Mouse (Mus musculus): ENCODE results near the gene Rnf216. TPM values are rescaled to one million over a fixed set of nuclear protein-coding genes. Genes with fewer than 3 reads are reported as not detected.

Gene Rnf216
- polyA plus RNA-seq, 1 experiment from 2014 or later: 25.1 TPM

DNA sequence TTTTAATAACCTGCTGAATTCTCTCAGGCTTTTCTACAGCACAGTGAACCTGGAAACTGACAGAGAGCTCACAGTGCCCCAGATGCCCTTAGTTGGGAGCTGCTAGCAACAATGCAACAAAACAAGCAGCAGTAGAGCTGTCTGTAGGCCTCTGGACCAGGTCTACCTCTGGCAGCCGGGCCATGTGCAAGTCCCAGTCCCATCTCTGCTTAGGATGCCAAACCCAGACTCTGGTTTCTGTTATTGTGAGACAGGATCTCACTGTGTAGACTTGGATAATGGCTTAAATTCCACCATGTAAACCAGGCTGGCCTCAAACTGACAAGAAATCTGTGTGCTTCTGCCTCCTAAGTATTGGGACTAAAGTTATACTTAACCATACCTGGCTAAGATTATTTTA is 11.2 kb downstream of the Rnf216 start:
- Histone ChIP-seq H3K4me2 (no peak overlapping the region), H3K4me1 (peaks cover 23% of the 10 kb centered on the region; the same call in 1 of the 2 replicates), H3K27ac (replicated peaks) (no peak overlapping the region), H3K36me3 (peaks cover 3% of the 10 kb centered on the region; the same call in 1 of the 2 replicates), H3K9me3 (no peaks in the 10 kb centered on the region), H3K4me3 (no peak overlapping the region), H3K27me3 (replicated peaks) (no peaks in the 10 kb centered on the region), H3K9ac (no peak overlapping the region)
- no peak for ATAC-seq (ENCODE audit: extremely low read depth, insufficient number of reproducible peaks, low FRiP score, low TSS enrichment)
- WGBS: 69% methylated on average over 1 of the region's 1 CpGs

- H3K27ac ChIP-seq (replicated peaks): no peak overlapping the region
- no peak overlapping the region for H3K9ac ChIP-seq
- H3K27me3 ChIP-seq (replicated peaks): no peaks in the 10 kb centered on the region
- no peaks in the 10 kb centered on the region for H3K9me3 ChIP-seq
- no peak for ATAC-seq (ENCODE audit: extremely low read depth, insufficient number of reproducible peaks, low FRiP score, low TSS enrichment)
- peaks cover 9% of the 10 kb centered on the region for H3K4me1 ChIP-seq
- H3K4me3 ChIP-seq: no peak overlapping the region
- H3K36me3 ChIP-seq: peaks cover 56% of the 10 kb centered on the region
- WGBS: 85% methylated on average over 7 of the region's 7 CpGs
- no peak overlapping the region for H3K4me2 ChIP-seq
Measured at GRCm38 (mm10) chr5:143095256-143095655, 17.5 kb downstream of the Rnf216 start.

GRCm38 (mm10) chr5:143092891-143093290 is 19.9 kb downstream of the Rnf216 start:
- no peaks in the 10 kb centered on the region for H3K9me3 ChIP-seq
- H3K4me1 ChIP-seq: peaks cover 6% of the 10 kb centered on the region
- H3K27ac ChIP-seq (replicated peaks): no peak overlapping the region
- H3K27me3 ChIP-seq (replicated peaks): no peaks in the 10 kb centered on the region
- no peak overlapping the region for H3K4me3 ChIP-seq
- peaks cover 78% of the 10 kb centered on the region for H3K36me3 ChIP-seq
- 50% methylated on average over 3 of the region's 3 CpGs for WGBS
- ATAC-seq (ENCODE audit: extremely low read depth, insufficient number of reproducible peaks, low FRiP score, low TSS enrichment): no peak
- H3K9ac ChIP-seq: no peak overlapping the region
- H3K4me2 ChIP-seq: no peak overlapping the region

GRCm38 (mm10) chr5:143084898-143085297 is 27.9 kb downstream of the Rnf216 start:
- H3K27me3 ChIP-seq (replicated peaks): no peaks in the 10 kb centered on the region
- H3K4me3 ChIP-seq: no peak overlapping the region
- peaks cover 95% of the 10 kb centered on the region for H3K36me3 ChIP-seq
- H3K4me2 ChIP-seq: no peak overlapping the region
- WGBS: 72% methylated on average over 4 of the region's 4 CpGs
- H3K9me3 ChIP-seq: no peaks in the 10 kb centered on the region
- no peak for ATAC-seq (ENCODE audit: extremely low read depth, insufficient number of reproducible peaks, low FRiP score, low TSS enrichment)
- H3K4me1 ChIP-seq: peaks cover 6% of the 10 kb centered on the region; the same call in 1 of the 2 replicates
- no peak overlapping the region for H3K9ac ChIP-seq
- H3K27ac ChIP-seq (replicated peaks): no peak overlapping the region

DNA sequence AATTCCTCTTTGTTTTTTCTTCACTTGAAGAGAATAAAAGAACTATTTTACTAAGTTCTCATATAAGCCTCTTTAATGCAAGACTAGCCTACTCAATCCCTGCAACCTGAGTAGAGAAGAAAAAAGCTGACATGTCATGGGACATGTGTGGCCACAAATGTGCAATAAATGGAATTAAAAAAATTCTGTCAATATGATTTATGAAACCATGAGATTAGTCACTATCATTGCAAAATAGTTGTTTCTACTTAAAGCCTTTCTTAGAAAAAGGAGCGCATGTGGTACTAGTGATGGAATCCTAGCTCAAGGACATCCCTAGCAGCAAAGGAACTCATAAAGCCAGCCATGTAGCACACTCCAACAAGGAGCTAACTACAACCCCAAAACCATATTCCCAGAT is 33.0 kb downstream of the Rnf216 start:
- WGBS: 97% methylated on average over 1 of the region's 1 CpGs
- Histone ChIP-seq H3K4me2 (no peak overlapping the region), H3K27ac (replicated peaks) (no peak overlapping the region), H3K27me3 (replicated peaks) (no peaks in the 10 kb centered on the region), H3K9me3 (no peaks in the 10 kb centered on the region), H3K4me3 (no peak overlapping the region), H3K36me3 (peaks cover 96% of the 10 kb centered on the region), H3K9ac (no peak overlapping the region), H3K4me1 (peaks cover 5% of the 10 kb centered on the region; the same call in 1 of the 2 replicates)
- ATAC-seq (ENCODE audit: extremely low read depth, insufficient number of reproducible peaks, low FRiP score, low TSS enrichment): no peak

- H3K36me3 ChIP-seq: peaks cover 98% of the 10 kb centered on the region
- H3K4me3 ChIP-seq: no peak overlapping the region
- H3K4me2 ChIP-seq: no peak overlapping the region
- 65% methylated on average over 3 of the region's 3 CpGs for WGBS
- no peak overlapping the region for H3K27ac ChIP-seq (replicated peaks)
- no peak overlapping the region for H3K9ac ChIP-seq
- no peaks in the 10 kb centered on the region for H3K4me1 ChIP-seq
- H3K27me3 ChIP-seq (replicated peaks): no peaks in the 10 kb centered on the region
- H3K9me3 ChIP-seq: no peaks in the 10 kb centered on the region
- ATAC-seq (ENCODE audit: extremely low read depth, insufficient number of reproducible peaks, low FRiP score, low TSS enrichment): no peak
Measured at GRCm38 (mm10) chr5:143076603-143077143, 36.1 kb downstream of the Rnf216 start.

DNA sequence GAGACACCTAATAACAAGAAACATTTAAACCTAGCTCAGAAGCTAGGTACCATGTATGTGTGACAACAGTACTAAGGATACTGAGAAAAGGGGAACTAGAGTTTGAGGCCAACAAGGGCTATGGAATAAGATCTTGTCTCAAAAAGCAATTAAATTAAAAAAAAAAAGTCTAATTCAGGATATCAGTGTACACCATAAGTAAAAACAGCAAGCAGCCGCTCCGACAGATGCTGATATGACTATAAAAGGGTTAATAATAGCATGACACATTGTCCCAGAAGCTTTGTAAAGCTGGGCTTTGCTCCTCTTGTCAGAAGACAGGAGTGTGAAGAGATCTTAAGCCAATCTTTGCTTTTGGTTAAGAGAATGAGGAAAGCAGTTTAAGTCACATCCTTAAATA is 36.8 kb downstream of the Rnf216 start:
- no peak overlapping the region for H3K9ac ChIP-seq
- H3K4me2 ChIP-seq: no peak overlapping the region
- H3K27ac ChIP-seq (replicated peaks): no peak overlapping the region
- H3K4me1 ChIP-seq: no peaks in the 10 kb centered on the region
- WGBS: 87% methylated on average over 2 of the region's 2 CpGs
- no peaks in the 10 kb centered on the region for H3K27me3 ChIP-seq (replicated peaks)
- H3K36me3 ChIP-seq: peaks cover 91% of the 10 kb centered on the region
- no peak overlapping the region for H3K4me3 ChIP-seq
- ATAC-seq (ENCODE audit: extremely low read depth, insufficient number of reproducible peaks, low FRiP score, low TSS enrichment): no peak
- H3K9me3 ChIP-seq: no peaks in the 10 kb centered on the region

GRCm38 (mm10) chr5:143069048-143069447 is 43.7 kb downstream of the Rnf216 start:
- H3K27me3 ChIP-seq (replicated peaks): no peaks in the 10 kb centered on the region
- no peak overlapping the region for H3K4me3 ChIP-seq
- H3K36me3 ChIP-seq: peaks cover 73% of the 10 kb centered on the region
- H3K4me1 ChIP-seq: peaks cover 10% of the 10 kb centered on the region
- no peak overlapping the region for H3K9ac ChIP-seq
- no peak for ATAC-seq (ENCODE audit: extremely low read depth, insufficient number of reproducible peaks, low FRiP score, low TSS enrichment)
- no peak overlapping the region for H3K4me2 ChIP-seq
- H3K9me3 ChIP-seq: no peaks in the 10 kb centered on the region
- 84% methylated on average over 2 of the region's 2 CpGs for WGBS
- no peak overlapping the region for H3K27ac ChIP-seq (replicated peaks)

DNA sequence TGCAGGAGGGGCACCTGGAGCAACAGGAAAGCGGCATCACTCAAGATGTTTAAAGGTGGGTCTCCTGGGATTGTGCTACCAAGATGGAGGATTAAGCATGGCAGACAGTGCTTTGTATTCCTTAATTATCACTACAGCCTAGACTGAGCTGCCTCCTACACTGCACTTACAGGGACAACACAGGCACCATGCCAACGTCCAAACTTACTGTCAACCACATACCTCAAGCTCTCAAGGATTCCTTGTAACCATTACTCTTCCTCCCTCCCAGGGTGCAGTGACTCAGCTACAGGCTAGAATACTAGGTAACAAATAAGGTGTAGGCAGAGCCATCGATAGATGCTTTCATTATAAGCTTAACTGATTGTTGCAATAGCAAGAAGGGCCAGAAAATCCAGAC is 44.4 kb downstream of the Rnf216 start:
- H3K36me3 ChIP-seq: peaks cover 73% of the 10 kb centered on the region
- ATAC-seq (ENCODE audit: extremely low read depth, insufficient number of reproducible peaks, low FRiP score, low TSS enrichment): no peak

GRCm38 (mm10) chr5:143066551-143066958 is 46.2 kb downstream of the Rnf216 start:
- Histone ChIP-seq H3K36me3 (peaks cover 70% of the 10 kb centered on the region), H3K4me2 (no peak overlapping the region), H3K4me3 (no peak overlapping the region), H3K9ac (no peak overlapping the region), H3K4me1 (peaks cover 18% of the 10 kb centered on the region), H3K27me3 (replicated peaks) (no peaks in the 10 kb centered on the region), H3K9me3 (no peaks in the 10 kb centered on the region), H3K27ac (replicated peaks) (no peak overlapping the region; the same call in 1 of the 2 replicates)
- 0% methylated on average over 1 of the region's 1 CpGs for WGBS
- ATAC-seq (ENCODE audit: extremely low read depth, insufficient number of reproducible peaks, low FRiP score, low TSS enrichment): no peak

More for the DNA sequence above, 44.4 kb downstream of the Rnf216 start:
- Histone ChIP-seq H3K4me1 (peaks cover 10% of the 10 kb centered on the region), H3K9ac (no peak overlapping the region), H3K4me3 (no peak overlapping the region), H3K27me3 (replicated peaks) (no peaks in the 10 kb centered on the region), H3K9me3 (no peaks in the 10 kb centered on the region), H3K27ac (replicated peaks) (no peak overlapping the region), H3K4me2 (no peak overlapping the region)
- 81% methylated on average over 3 of the region's 3 CpGs for WGBS

DNA sequence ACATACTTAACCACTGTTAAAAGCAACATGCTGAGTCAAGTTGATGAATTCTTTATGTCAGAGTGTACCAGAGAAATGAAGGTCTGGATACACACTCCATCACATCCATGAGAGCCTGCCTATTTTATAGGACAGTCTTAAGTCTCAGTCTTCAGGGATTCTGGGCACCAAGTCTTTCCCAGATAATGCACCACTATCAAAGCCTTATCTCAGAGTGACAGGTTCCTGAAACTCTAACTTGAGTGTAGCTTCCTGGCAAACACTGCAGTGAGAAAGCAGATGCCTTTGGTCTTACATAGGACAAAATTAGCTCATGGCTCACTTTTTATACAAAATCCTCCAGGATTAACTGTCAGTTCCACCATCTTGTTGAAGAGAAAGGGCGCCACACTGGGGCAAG is 46.7 kb downstream of the Rnf216 start:
- WGBS: 89% methylated on average over 1 of the region's 1 CpGs
- no peak overlapping the region for H3K4me3 ChIP-seq
- ATAC-seq (ENCODE audit: extremely low read depth, insufficient number of reproducible peaks, low FRiP score, low TSS enrichment): no peak
- H3K4me1 ChIP-seq: peaks cover 22% of the 10 kb centered on the region
- no peaks in the 10 kb centered on the region for H3K9me3 ChIP-seq
- peaks cover 70% of the 10 kb centered on the region for H3K36me3 ChIP-seq
- H3K27me3 ChIP-seq (replicated peaks): no peaks in the 10 kb centered on the region
- no peak overlapping the region for H3K4me2 ChIP-seq
- no peak overlapping the region; the same call in 1 of the 2 replicates for H3K27ac ChIP-seq (replicated peaks)
- no peak overlapping the region for H3K9ac ChIP-seq

DNA sequence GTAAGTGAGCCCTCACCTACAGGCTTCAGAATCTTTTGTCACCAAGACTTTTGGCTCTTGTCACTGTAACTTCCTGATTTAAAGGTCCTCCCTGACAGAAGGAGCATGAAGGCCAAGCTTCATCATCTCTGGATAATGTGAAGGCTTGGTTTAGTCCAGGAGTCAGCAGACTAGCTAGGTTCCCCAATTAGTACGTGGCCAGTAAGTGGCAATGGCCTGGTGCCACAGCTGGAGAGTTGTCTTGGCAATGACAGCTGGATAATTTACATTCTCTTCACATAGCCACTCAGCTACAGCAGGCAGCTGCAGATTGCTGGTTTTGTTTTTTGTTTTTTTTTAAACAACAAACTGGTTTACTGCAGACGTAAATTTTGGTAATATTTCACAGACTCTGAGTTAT is 47.6 kb downstream of the Rnf216 start:
- Histone ChIP-seq H3K4me1 (peaks cover 31% of the 10 kb centered on the region), H3K9ac (no peak overlapping the region), H3K27ac (replicated peaks) (no peak overlapping the region), H3K4me2 (no peak overlapping the region), H3K36me3 (peaks cover 67% of the 10 kb centered on the region), H3K4me3 (no peak overlapping the region), H3K9me3 (no peaks in the 10 kb centered on the region), H3K27me3 (replicated peaks) (no peaks in the 10 kb centered on the region)
- WGBS: 84% methylated on average over 2 of the region's 2 CpGs
- ATAC-seq (ENCODE audit: extremely low read depth, insufficient number of reproducible peaks, low FRiP score, low TSS enrichment): no peak
